Mouse (Mus musculus): ENCODE data around the gene Lad1.

Lad1 gene

DNA sequence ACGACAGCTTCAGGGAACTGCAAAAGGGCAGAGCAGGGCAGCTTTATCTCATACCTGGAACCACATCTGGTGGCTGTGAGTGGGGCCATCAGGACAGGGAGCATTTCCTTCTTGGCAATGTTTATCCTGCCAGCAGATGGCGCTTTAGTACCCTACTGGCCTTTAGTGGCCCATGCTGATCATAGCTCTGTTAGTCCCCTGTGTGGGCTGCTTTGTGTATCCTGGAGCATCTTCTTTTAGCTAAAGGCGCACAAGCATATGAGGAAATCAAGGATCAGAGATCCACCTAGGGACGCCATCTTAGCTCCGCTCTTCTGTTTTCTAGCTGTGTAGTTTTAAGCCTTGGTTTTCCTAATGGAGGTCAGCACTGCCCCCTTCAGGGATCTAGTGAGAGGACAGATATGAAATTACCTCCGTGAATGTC lies 28.8 kb downstream of the Lad1 start:
- DNase-seq = peak; percentile 45 to 72

DNA sequence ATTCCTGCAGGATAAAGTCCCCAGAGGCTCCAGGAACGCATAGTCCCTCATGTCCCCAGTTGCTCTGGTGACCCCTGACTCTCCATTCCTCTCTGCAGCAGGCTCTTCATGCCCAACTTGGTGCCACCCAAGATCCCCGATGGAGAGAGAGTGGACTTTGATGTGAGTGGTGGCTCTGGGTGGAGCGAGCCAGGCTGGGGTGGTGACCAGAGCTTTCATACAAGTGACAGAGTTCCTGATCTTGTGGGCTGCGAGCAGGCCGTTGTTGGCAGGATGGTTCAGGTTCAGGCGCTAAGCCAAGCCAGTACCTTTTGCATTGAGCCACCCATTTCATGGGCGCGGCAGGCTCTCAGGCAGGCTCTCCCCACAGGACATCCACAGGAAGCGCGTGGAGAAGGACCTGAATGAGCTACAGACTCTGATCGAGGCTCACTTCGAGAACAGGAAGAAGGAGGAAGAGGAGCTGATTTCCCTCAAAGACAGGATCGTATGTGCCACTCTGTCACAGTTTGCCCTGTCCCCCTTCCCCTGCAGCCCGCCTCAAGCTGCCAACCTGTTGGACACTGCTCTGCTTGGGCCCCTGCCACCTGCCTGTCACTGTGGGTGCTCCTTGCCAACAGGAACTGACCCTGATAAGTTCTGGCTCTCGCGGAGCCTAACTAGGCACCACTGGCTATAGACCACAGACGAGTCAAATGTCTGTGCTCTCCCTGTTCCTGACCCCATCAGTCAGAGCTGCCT lies 29.4 kb downstream of the Lad1 start:
- DNase-seq = no peak

DNA sequence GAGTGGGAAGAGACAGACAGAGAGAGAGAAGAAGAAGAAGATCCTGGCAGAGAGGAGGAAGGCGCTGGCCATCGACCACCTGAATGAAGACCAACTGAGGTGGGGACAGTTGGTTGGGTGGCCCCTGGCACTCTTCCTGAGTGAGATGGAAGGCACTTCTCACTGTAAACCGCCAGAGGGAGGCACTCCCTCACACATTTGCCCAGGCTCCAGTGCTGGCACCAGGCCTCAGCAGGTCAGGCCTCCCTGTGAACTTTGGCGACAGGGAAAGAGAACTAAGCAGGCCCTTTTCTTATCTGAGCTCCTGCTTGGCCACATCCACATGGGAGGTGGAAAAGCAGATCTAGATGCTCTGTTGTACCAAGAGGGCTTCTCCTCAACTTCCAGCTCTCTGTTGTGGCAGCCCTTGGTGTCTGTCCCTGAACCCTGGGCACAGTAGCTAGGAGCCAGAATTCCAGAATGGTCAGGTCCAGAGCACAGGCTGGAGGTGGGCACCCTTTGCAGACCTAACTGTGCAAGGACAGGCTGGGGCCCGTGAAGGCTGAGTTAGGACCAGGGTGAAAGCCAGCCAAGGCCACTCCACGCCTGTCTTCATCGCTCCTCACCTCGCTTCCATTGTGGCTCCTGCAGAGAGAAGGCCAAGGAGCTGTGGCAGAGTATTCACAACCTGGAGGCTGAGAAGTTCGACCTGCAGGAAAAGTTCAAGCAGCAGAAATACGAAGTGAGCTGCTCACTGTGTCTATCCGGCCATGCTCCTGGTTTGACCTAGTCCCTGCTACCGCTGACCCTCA lies 32.5 kb downstream of the Lad1 start:
- DNase-seq = peak; percentile 39 to 73

DNA sequence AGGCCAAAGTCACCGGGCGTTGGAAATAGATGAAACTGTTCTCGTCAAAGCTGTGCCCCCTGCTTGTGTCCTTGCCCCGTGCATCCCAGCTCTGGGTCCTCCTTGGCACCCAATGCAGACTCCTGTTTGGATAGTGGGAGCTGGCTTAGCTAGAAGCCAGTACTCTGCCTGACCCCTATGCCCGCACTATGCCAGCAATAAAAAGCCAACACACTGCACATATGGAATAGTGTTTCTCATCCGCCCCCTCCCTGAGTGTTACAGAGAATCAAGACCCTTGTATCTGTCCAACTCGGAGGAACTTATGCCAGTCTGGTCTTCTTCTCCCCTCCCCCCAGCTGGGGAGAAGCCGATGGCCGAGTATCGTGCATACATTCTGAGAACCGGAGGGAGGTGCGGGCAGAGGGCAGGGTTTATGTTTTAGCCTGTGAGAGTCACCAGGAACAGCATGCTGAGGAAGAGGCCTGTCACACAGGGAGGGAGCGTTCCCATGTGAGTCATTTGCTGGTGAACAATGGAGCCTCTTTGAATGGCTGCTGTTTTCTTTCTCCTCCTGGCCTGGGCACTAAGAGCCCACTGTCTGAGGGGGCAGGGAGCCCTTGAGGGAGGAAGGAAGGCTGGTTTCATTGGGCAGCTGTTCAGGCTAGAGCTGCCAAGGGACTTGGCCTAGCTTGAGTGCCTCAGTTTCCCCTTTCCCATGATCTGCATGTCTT lies 33.8 kb downstream of the Lad1 start:
- DNase-seq = no peak

DNA sequence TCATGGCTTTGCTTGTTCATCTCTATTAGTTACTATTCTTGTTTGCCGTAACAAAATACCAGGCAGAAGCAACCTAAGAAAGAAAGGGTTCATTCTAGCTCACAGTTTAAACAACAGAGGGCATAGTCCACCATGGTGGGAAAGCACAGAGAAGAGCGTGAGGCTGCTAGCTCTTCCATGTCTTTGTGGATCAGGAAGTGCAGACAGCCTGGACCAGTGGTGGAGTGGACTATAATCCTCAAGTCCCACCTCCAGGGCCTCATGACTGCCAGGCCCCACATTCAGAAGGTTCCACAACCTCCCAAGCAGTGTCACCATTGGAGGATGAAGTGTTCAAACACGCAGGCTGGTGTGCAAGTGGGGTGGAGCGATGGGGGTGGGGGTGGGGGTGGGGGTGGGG lies 34.8 kb downstream of the Lad1 start:
- DNase-seq = no peak

DNA sequence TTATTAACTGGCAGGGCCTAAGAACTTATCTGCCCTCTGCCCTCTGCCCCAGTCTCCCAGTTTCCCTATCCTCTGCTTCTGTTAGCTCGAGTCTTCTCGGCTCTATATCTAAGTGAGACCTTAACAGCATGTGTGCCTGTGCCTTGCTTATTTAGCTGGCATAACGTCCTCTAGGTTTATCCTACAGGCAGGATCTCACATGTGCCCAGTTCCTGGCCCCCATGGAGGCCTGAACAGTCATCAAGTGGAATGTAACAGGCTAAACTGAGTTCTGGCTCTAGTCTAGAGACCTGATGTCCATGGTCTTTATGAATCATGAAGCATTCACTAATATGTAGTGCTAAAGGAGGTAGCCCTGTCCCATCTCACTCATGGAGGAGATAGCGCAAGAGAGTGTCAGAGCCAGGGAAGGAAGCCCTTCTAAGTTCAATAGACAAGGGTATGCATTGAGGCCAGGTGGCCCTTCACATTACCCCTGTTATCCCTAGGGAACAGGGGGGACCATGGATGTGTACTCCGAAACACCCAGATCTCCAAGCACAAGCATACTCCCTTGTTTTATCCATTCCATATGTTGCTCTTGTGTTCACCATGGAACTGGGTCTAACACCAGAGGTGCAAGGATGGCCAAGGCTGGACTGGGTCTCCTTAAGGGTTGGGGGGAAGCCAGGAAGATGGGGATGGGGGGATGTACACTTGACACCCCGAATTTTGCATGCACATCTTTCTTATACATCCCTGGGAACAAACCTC lies 36.4 kb downstream of the Lad1 start:
- DNase-seq = no peak

DNA sequence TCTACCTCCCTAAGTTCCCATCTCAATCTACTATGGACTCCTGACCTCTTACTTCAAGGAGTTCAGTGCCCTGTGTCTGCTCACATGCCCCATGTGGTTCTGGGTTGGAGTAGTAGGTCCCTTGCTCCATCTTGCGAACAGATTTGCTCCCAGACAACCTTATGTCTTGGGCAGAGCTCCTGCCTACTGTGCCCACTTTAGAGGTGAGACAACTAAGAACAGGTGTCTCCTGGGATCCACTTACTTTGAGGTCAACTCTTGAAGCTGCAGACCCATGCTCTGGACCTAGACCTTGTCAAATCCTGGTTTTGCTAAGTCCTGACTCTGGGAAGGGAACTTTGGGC lies 36.9 kb downstream of the Lad1 start:
- DNase-seq = no peak

DNA sequence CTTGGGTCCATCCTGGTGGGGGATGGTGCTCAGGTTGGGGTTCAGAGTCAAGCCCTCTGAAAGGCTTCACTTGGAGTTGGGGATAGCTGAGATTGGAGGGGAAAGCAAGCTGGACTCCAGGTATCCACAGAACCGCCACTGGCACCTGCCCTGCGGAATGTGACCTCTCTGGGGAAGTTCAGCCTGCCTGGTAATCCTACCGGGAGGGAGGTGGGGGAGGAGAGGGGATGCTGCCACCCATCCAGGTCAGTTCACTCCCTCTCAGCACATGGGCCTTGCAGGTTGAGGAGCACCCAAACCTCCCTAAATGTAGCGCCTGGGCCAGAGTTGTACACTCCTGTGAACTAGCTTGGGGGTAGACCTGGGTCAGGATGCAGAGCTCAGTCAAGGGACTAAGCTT lies 37.7 kb downstream of the Lad1 start:
- DNase-seq = no peak

DNA sequence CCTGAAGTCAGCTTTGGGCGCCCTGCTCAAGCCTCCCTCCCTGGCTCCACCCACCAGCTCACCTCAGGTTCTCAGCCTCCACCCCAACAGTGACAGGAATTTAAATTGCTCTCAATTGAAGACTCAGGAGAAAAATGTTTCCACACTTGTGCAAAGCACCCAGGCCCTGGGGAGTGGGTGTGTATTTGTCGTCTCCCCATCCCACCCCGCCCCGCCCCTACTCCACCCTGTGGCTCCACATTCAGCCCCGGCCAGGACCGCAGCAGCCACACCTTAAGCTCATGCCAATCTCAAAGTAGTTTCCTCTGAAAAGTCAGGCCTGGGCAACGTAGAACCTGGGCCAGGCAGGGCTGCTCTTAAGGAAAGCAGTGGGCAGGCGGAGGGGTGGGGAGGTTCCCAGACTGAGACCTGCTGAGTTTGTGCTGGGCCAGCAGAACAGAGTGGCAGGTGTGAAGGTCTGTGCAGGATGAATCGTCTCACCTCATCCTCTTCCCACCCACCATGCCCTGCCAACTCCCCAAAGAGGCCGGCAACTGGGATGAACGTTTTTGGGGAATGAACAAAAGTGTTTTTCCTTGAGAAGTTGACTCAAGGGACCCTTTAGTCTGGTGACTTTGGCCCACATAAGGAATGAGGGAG lies 38.9 kb downstream of the Lad1 start:
- DNase-seq = no peak

DNA sequence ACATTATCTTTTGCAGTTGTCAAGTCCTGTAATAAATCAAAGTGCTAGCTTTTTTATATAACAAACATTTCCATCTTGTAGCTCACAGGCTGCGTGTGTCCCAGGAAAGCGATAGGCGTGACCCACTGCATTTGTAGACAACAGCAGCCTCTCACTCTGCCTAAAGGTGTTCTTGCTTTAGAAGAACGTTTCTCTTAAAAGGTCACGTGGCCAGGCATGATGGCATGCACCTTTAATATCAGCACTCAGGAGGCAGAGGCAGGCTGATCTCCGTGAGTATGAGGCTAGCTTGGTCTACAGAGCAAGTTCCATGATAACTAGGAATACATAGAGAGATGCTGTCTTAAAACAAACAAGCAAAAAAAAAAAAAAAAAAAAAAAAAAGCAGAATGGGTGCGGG lies 40.1 kb downstream of the Lad1 start:
- DNase-seq = no peak

DNA sequence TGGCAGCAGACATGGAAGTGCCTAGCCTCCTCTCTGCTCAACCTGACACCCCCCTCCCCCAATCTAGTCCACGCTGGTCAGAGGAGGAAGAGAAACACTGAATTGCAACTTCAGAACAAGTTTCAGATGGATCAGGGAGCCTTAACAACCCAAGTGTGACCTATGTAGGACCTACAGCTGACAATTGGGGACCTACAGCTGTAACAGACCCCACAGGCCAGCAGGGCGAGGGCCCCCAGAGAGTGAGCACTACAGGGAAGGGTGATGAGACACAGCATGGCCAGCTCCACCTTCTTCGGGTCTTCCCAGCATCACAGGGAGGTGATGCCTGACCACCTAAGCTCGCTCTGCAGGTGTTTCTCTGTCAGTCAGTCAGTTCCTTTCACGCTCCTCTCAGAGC lies 42.7 kb downstream of the Lad1 start:
- no peak for DNase-seq

DNA sequence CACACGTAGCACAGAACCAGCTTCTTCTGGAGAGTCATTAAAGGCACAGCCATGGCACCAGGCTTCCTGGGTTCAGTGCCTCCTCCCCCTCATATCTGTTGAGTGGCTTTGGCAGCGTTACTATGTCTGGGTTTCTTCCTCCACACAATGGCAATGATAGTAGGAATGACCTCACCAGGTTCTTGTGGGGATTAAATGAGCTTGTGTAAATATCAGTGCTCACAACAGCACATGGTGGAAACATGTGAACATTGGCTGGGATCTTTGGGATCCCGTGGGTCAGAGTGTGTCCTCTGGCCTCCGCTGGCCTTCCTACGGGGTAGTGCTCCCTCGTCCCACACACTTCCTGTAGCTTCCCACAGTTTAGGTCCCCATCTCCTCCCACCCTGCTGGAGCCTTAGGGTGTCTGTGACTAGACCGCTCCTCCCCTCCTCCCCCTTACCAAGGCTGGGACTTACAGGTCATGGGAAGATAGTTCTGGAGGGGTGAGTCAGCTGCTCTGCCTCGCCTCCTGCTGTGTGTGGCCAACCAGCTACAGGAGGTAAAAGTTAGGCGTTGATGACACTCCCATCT lies 43.7 kb downstream of the Lad1 start:
- DNase-seq = no peak

DNA sequence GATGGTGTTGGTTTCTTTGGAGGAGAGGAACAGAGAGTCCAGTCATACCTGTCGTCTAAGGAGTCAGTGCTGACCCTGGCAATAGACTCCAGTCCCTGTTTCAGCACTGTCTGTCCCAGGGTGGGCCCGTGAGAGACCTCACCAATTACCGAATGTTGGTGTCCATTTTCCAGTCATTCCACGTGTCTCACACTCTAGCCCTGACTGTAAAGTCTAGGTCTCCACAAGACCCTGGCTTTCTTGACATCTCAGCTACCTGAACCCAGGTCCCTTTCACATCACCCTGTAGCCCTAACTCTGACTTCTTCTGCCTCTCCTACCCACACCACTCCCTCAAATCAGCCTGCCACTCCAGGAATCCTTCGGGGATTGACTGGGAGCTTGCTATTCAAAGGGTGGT lies 44.2 kb downstream of the Lad1 start:
- DNase-seq = no peak

DNA sequence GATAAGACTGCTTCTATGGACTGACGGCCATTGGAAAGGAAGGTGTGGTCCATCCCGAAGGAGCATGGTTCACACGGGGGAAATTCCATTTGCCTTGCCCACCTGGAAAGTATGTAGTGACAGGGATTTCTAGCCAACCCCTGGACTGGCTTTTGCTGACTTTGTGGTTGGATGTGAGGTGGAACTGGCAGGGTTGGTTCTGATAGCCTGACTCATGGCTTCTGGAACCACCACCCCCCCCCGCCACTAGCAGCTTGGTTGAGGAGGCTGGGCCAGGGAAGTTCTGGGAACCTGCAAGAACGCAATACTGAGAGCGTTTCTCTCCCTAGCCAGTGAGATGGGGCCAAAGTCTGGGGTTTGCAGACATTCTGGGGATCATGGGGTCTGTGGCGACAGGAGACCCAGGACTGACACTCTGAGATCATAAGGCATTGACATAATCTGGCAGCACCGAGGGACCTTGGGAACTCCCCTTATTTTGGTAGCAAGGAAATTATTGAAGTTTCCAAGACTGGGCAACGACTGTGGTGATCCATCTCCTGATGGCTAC lies 45.5 kb downstream of the Lad1 start:
- DNase-seq = no peak

DNA sequence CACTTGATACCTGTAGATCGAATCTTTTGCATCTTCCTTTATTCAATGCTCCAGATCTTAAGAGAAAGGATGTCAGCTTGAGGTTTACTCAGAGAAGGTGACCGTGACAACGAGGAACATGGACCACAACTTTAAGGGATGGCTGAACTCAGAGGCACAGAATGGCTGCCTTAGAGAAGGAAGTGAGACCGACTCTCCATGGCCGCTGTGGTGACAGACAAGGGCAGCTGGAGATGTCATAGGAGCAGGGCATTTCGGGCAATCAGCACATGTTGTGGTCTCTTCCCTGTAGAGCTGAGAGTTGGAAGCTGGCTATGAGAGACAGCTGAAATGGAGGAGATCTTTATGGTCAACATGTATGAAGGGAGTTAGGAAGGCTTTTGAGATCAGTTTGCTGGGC lies 46.4 kb downstream of the Lad1 start:
- no peak for DNase-seq

DNA sequence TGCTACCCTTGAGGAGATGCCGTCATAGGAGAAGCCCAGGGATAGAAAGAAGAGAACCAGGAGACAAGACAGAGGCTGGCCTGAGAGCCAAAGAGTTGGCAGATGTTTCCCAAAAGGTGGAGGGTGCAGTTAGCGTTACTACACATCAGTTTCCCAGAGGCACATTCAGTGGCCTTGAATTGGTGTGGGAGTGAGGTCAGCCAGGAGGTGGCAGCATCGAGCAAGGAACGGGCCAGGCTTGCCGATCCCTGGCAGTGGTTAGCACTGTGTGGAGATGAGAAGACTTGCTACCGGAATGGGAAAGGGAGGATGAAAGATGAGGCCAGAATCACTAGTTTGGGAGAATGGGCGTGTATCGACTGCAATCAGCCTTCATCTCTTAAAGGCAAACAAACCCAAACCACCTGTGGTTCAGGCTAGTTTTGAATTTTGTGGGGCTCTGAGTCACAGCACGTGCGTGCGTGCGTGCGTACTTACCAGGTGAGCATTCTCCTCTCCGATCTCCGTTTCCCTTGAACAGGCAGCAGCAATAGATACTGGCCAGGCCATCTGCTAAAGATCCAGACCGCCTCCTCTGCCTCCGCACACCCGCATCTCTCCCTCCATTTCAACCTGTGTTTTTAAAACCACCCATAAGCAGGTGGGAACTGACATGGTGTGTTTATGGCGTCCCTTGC lies 47.3 kb downstream of the Lad1 start:
- peak; percentile 64 to 91 for DNase-seq

DNA sequence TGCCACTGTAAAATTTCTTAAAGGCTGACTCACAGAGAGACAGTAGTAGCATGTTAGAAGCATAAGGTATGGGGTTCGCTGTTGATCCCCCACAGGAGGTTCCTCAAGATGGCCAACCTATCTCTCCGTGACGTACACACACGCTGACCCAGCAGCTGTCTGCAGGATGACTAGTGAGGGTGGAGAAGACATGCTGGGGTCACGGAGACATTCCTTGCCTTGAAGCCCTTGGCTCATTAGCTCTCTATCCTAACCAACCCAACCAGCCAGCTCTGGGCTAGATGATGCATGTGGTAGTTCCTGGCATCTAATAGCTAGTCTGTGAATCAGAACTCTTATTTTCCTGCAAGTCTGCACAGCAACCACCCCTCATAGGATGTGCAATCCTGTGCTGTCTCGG lies 50.2 kb downstream of the Lad1 start:
- DNase-seq = no peak

DNA sequence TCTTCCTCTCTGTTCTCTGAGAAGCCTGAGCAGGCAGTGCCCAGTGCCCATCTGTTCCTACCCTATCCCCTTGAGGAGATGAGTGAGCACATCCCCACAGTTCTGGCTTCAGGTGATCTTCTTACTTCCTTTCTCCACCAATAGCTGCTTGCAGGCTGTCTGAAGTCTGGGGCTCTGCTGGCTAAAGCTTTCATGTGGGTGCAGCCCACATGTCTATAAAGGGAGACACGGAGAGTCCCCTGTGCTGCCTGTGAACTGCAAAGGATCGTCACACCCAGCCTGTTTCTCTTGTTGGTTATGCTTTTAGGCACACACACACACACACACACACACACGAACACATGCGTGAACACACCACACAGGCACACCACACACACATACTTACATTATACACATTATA lies 54.6 kb downstream of the Lad1 start:
- no peak for DNase-seq

DNA sequence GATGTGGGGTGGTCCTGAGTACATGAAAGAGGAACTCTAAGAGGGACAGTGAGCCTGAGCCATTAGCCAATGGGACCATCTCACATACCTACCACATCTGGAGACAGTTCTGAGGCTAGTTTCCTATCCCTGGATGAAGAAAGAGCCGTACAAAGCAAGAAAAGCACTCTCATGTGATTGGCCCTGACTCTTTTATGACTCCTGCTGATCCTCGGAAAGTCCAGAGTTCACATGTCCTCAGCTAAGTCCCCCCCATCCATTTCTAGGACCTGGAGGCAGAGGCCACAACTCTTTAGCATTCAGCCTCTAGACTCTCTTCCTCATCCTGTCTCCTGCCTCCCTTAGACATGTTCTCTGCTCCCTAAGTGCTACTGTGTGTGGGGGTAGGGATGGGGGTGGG lies 58.9 kb downstream of the Lad1 start:
- no peak for DNase-seq

DNA sequence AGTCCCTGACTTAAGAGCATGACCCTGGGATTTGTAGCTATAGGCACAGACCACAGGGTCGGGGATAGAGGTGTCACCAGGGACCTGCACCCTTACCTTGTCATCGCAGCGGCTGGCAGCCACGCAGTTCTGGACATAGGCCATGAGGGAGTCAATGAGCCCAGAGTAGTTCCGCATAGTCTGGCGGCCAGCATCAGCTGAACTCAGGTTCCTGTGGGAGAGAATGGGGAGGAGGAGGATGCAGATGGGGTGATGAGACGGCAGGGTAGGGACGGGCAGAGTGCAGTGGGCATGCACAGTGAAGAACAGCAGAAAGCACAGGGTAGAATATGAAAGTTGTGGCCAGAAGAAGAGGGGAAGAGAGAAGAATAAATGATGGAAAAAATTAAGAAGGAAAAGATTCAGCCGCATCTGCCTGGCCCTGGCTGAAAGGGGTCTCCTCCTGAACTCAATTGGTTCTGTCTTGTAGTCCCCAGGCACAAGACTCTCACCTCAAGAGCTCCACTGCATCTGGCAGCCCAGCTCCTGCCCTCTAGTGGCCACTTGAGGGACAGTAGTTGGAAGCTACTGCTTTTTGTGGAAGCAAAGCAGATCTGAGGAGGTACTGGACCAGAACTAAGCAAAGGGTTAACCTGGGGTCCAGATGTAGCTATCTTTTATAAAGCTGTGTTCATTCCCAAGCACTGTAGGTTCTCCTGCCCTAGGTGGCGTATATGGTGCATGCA lies 64.1 kb downstream of the Lad1 start:
- DNase-seq = peak; percentile 56 to 83
